Mouse (Mus musculus) CD4-positive, CD25-positive, alpha-beta regulatory T cell, adult 4 months (primary cell): ENCODE measurements around the gene Rtn4ip1. TPM values are rescaled to one million over a fixed set of nuclear protein-coding genes. Genes with fewer than 3 reads are reported as not detected.
"Not testable (repeated sequence)": the region's sequence is repeated elsewhere in the genome, so short reads cannot be mapped to it uniquely, and the experiment has no call there.

Experiments
- ATAC-seq: one replicate; pipeline ENCODE4 v1.8.0; 2017
- polyA plus RNA-seq, 2 experiments: library from polyadenylated mRNA; unstranded; fragments of 100-300 nt; shearing (Covaris generic); gene quantifications; one replicate each; pipeline ENCODE4 v1.2.1; 2017

Rtn4ip1 gene
- 10 to 100 TPM; 11.3 to 16.9 TPM for polyA plus RNA-seq

- ATAC-seq = peak; percentile 97
Observed at GRCm38 (mm10) chr10:43901578-43902194, at the start of gene Rtn4ip1, which contains the start of gene Qrsl1. Gene Rtn4ip1 (plus strand): TSS chr10:43901807. Gene Qrsl1 (minus strand): TSS chr10:43901745.

- no peak for ATAC-seq
Observed at GRCm38 (mm10) chr10:43851898-43852297, 49.7 kb upstream of the Rtn4ip1 start.

DNA sequence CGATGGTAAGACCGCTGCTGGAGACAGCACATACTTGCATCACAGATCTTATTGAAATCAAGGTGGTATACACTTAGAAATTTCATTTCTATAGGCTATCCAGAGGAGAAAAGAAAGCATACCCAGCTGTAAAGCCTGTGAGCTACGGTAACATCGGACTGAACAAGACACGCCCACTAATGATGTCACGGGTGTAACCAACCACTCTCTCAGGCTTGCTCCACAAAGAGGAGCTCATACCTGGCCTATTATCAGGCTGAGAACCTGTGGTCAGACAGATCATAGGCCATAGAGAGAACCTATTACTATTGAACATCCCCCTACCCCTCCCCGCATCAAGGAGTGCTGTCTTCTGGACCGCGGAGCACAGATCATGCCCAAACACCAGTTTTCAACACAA is 45.7 kb upstream of the Rtn4ip1 start:
- no peak for ATAC-seq

GRCm38 (mm10) chr10:43856351-43856750 is 45.3 kb upstream of the Rtn4ip1 start:
- ATAC-seq = no peak

DNA sequence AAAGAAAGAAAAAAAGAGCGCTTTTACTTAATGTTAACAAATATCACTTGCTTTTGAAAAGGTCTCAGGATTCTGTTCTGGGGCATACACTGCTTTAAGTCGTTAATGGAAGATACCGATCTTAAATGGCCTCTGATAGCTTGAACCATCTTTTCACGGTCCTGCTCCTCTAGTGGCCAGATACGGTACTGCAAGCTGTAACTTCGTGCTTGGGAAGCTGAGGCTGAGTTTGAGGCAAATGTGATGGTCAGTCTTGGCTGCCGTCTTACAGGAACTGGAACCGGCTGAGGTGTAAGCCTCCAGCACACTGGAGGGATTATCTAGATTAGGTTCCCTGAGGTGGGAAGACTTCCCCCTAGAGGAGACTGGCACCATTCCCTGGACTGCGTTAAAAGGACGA is 30.9 kb upstream of the Rtn4ip1 start:
- no peak for ATAC-seq

DNA sequence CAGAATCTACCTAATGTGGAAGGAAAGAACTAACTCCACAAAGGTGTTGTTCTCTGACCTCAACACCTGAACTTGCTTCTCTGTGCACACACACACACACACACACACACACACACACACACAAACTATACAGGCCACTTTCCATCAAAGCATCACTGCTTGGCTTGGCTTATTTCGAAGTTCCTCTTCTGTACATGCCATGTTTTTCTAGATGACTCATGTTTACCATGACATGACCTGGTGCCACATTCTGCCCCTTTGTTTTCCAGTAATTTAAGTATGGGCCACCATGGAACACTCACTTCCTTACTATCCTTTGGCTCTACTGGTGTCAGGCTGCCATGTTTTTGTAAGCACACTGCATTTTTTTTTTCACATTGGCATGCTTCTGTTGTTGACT is 30.1 kb upstream of the Rtn4ip1 start:
- ATAC-seq = no peak

DNA sequence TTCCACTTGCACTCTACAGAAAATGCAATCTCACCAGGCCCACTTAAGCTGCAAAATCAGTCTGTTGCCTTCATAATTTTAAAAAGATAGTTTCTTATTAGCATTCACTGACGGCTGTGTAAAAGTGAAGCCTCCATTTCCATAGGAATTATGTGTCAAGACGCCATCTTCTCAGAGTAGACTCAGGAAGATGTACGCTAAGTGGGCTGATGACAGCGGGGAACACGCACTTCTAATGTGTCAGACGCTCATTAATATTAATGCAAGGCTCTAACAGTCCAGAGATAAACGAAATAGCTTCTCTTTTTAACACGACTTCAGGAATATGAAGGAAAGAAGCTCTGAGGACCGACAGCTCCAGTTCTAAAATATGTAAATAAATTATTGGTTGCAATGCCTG is 13.9 kb upstream of the Rtn4ip1 start:
- ATAC-seq = no peak

- no peak for ATAC-seq
Observed at GRCm38 (mm10) chr10:43888976-43889375, 12.6 kb upstream of the Rtn4ip1 start.

DNA sequence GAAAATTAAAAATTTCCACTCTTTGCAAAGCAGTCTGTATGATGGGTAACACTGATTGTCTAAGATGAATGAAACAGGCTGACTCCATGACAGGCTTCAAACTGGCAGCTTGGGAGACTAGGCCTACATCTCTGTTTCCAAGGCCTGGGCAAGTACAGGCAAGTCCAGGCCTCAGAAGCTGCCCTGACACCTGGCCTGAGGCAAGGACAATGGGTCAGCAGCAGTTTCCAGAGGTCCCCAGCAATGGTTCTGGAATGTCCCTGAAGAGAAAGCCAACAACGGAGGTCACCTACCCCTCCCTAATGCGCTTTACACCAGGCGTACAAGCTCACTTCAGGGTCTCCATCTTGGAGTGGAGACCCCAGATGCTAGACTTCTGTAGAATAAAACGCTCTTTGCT is 8.6 kb upstream of the Rtn4ip1 start:
- no peak for ATAC-seq

- no peak for ATAC-seq
Observed at GRCm38 (mm10) chr10:43896065-43896464, 5.5 kb upstream of the Rtn4ip1 start.

- ATAC-seq = no peak
Observed at GRCm38 (mm10) chr10:43898276-43898675, 3.3 kb upstream of the Rtn4ip1 start.

DNA sequence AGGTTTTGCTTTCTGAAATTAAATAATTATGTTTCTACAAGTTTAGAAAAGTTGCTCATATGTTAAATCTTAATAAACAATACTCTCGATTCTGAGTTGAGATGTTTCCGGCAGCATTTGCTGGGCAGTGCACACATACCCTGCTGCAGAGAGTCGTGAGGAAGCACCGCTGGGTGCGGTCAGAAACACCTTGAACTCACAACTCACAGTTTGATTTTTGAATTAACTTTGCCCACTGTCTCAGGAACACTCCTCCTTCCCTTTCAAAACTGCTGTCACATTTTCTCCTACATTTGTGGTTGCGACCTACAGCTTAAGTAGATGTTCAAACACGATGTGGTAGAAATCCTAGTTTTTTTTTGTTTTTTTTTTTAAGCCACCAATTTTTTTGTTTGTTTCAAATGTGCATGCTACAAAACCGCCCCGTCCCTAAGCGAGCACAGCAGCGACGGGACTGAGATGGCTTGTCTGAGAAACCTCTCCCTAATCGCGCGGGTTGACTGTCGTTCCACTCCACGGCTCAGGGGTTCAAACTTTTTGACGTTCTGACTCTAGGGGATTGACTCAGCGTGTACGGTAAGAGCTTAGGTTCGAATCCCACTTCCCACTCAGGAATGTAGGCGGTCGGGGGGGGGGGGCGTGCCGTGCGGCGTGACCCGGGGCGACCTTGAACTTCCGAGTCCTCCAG is 580 bp upstream of the Rtn4ip1 start:
- peak; percentile 63 for ATAC-seq

DNA sequence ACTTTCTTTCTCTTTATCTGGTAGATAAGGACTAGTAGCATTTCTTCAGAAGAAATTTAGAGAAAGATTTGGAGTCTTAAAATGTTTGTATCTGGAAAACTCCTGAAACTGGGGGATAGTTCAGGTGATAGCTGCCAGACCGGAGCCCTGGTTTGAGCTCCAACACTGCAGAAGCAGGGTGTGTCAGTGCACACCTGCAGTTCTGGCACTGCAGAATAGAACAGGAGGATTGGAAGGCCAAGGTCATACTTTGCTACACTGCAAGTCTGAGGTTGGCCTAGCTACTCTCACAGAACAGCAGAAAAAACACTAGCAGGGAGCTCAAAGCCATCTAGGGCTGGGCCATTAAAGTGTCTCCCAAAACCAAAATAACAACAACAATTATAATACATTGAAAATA is 3.0 kb downstream of the Rtn4ip1 start:
- no peak for ATAC-seq

- ATAC-seq = no peak
Observed at GRCm38 (mm10) chr10:43910032-43910872, 8.6 kb downstream of the Rtn4ip1 start.

GRCm38 (mm10) chr10:43910873-43911142 is 9.2 kb downstream of the Rtn4ip1 start:
- no peak for ATAC-seq

DNA sequence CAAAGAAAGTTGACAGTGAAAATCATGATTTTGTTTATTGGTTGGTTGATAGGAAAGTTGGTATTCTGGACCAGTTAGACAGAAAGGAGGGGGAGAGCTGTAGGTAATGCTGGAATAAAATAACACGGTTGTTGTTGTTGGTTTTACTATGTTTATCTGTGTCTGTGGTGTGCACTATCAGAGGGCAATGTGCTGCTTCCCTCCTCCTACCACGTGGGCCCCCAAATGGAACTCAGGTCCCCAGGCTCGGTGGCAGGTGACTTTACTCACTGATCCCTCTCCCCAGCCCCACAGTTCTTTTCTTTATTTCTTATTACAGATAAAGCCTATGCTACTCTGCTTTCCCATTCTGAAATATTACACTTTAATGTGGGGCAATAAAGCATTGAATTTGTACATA is 10.6 kb downstream of the Rtn4ip1 start:
- no peak for ATAC-seq

DNA sequence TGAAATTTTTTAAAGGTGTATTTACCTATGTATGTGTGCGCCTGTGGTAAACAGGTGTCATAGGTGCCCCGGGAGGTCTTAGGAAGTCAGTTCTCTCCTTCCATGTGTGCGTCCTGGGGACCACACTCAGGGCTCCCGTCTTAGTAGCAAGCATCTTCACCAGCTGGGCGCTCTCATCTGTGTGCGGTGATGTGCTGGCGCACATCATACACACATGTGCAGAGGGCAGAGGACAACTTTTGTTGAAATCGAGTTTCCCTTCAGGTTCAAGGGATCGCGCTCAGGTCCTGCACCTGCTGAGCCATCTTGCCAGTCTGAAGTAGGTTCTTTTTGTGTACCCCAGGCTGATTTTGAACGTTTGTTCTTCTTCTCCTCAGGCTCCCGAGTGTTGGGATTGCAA is 14.6 kb downstream of the Rtn4ip1 start:
- no peak for ATAC-seq

DNA sequence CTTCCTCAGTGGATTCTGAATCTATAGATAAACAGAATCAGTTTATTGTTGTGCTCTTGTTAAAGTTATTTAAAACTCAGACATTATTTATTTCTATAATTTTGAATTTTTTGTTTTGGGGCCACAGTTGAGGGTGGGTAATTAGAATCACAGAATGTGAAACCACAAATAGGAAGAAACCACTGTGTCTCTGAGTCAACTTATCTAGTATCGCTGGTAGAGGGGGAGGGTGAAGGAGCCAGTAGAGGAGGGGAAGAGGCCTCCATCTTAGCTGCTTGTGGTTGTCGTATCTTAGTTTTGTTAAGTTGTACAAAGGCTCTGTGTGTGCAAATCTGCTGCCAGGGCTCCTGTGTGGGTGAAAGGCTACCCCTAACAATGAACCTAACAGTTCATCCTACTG is 15.1 kb downstream of the Rtn4ip1 start:
- ATAC-seq = no peak

DNA sequence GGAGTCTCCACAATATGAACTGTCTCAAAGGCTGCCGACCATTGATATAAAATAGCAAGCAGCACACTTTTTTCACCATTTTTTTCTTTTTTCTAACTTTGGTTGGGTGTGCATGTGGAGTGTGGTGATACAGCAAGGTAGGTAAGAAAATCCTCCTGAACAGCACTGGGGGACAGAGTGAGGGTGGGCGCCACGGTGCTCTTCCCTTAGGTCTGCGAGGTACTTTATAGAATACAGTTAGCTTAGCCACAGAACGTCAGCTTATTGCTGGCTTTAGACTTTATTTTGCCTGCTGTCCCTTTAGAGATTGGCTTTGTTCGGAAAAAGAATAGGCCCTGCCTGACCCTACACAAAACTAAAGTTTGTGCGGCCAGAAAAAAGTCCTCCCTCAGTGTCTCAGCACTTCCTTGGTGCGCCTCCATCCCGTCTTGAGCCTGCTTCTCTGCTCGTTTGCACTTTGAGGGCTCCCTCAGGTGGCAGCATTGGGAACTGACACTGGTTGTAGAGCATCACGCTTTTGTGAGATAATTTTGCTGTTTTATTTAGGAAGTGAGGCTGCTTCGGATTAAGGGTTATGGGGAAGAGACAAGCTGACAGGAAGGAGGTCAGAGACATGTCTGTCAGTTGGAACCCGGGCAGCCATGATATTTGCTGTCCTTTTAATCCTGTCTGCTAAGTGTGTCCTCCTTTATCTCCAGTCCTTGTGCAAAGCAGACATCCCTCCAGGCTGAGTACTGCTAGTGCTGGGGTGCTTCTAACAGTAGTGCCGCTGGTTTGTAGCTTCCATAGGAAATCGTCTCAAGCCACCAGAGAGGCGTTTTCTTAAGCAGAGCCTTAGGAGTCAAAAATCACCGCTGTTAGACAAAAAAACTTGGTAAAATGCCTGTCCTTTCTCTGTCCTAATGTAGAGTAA is 17.3 kb downstream of the Rtn4ip1 start:
- ATAC-seq = peak; percentile 93

DNA sequence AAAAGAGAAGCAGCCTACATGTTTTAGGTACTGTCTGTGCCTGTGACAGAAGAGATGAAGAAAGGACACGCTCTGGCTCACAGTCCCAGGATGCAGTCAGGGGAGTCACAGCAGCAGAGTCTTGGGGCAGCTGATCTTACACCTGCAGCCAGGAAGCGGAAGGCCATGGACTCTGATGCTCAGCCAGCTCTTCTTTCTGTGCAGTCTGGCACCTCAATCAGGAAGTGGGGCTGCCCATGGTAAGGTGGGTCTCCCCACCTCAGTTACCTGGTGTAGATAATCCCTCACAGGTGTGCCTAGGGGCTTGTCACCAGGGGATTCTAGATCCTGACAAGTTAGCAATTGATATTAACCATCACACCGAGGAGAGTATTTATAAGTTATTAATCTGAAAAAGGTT is 21.5 kb downstream of the Rtn4ip1 start:
- no peak for ATAC-seq

DNA sequence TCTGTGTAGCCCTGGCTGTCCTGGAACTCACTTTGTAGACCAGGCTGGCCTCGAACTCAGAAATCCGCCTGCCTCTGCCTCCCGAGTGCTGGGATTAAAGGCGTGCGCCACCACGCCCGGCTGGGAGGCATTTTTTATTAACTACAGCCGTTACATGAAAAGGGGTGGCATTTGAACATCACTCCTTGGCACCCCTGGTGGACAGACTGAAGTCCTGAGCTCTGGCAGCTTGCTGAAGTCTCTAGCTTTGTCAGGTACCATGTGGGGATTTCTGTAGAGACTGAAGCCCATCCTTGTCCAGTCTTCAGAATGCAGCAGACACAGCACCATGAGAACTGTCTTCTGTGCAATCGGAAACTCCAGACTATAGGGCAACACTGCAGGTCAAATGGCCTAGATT is 24.2 kb downstream of the Rtn4ip1 start:
- ATAC-seq = not testable (repeated sequence)

GRCm38 (mm10) chr10:43927736-43928135 is 26.1 kb downstream of the Rtn4ip1 start:
- ATAC-seq = no peak

DNA sequence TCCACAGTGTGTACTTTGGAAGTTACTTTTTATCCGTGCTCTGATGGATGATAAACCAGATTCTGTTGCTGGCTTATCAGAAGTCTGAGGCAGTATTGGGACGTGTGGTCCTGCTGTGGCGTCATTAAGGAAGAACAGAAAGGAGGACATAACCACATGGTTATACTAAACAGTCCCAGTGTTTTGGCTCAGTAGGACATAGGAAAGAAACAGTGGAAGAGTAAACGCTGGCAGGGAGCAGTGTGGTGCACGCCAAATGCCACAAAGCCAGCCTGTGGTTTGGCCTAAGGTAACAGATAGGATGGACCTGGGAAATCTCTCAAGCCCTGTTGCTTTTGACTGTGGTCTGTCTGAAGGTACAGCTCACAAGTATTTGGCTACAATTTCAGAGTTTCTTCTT is 27.0 kb downstream of the Rtn4ip1 start:
- no peak for ATAC-seq
